Mouse (Mus musculus) forelimb bud, embryonic 11.5 days (tissue): ENCODE measurements around the gene Ssmem1.

Source experiments
- DNase-seq: peaks from one replicate; pipeline ENCODE4 v3.0.0-alpha.2; 2012; ENCODE audit warnings: low read depth, low spot score

Ssmem1 gene

DNA sequence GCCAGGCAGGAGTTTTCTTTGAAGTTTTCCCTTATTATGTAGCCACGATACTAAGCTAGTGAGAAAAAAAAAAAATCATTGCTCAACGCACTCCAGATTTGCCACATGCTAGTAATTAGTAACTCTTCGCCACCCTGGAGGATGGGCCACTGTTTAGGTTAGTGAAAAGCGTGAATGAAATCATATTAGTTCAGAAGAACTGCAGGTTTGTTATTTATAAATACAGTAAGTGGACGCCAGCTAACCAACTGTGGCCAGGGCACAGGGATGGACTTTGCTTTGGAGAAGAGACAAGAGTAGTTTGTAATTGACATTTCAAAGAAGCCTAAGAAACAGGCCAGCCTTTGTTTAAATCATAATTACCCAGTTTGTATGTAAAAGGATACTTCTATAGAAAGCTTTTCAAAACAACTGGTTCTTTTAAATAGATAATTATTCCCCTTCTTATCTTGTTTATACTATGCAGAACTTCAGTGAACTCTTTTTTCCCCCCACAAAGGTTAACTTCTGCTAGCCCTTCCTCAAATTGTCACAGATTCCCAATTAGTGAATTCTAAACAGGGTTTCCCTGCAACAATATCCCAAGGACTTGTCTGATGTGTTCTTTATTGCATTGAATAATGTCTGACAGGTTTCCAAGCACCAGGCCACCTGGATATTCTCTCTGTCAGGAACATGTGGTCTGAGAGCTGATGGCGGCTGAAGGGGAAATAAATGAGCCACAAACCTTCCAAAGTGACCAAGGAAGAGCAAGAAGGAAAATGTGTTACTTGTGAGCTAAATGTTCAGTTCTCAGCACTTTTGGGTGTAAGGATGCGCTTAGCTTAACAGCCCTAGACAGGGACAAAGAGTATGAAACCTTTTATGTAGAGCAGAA is 16.0 kb downstream of the Ssmem1 start:
- peak; percentile 81 for DNase-seq

DNA sequence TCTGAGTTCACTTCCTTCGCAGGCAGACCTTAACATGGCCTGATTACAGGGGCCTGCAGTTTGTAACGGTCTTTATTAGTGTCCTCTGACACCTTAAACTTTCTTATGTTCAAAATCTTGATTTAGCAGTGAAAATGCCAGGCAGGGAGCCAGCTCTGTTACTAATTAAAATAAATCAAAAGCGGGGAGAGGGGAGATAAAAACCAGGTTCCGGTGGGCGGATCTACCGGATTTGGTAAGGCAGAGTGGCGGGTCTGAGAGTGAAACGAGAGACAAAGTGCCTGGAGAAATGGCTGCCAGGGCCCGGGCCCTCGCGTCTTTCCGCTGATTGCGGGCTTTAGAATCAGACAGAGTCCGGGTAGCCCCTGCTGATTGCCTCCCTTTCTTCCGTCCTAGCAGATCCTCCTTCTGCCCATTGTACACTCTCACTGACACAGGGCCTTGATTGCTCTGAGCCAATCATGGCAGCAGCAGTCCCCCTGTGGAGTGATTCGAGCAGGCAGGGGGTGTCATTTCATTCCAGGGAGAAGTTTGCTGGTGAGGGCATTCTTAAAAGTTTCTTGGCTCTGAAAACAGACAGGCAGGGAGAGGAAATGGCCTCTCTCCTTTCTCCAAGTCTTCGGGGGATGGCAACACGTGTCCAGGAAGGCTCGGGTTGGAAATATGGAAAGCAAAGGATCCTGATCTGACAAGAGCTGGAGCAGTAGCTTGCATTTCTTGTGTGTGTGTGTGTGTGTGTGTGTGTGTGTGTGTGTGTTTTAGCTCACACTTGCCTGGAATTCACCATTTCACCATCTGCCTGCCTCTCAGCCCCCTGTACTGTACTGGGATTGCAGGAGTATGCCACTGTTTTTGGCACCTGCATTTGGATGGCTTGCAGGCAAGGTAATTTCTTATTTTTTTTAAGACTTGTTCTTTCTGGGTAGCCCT is 17.2 kb downstream of the Ssmem1 start:
- DNase-seq = peak; percentile 82

DNA sequence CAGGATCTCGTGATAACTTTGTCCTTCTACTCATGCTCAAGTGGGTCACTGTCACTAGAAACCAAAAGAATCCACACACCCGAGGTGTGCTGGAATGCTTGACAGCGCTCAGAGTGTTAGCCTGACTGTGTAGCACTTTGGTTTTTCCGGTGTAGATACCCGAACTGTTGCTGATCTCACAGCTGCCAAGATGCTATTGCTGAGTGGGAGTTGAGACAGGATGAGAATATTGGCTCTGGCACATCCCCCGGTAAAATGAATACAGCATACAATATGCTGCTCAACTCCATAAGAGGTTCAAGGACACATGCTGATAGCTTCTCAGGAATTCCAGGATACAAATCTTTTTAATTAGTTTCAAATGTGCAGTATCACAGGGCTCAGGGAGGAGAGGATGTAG is 19.2 kb downstream of the Ssmem1 start:
- DNase-seq = no peak

DNA sequence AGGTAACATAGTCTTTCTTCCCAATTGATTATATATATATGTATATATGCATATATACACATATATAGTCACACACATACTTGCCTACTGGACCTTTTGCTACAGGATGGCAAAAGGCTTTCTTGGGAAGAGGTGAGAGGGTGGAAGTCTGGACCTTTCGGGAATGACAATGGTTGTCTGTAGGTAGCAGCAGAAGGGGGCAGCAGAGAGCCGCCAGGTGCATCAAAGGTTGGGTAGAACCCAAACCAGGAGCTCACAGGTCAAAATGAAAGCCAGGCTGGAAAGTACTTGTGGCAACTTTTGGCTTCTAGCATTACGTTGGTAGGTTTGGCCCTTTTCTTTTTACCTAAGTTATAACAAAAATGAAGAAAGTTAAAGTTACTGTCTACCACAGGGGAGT is 25.7 kb downstream of the Ssmem1 start:
- no peak for DNase-seq

GRCm38 (mm10) chr6:30538240-30538639 is 28.6 kb downstream of the Ssmem1 start:
- no peak for DNase-seq

- no peak for DNase-seq
Observed at GRCm38 (mm10) chr6:30538800-30539199, 29.2 kb downstream of the Ssmem1 start.

- DNase-seq = no peak
Observed at GRCm38 (mm10) chr6:30541009-30541799, 31.6 kb downstream of the Ssmem1 start, which contains the start of gene Cpa2. Gene Cpa2 (plus strand): TSS chr6:30541582.

- DNase-seq = no peak
Observed at GRCm38 (mm10) chr6:30542277-30542676, 32.6 kb downstream of the Ssmem1 start.

DNA sequence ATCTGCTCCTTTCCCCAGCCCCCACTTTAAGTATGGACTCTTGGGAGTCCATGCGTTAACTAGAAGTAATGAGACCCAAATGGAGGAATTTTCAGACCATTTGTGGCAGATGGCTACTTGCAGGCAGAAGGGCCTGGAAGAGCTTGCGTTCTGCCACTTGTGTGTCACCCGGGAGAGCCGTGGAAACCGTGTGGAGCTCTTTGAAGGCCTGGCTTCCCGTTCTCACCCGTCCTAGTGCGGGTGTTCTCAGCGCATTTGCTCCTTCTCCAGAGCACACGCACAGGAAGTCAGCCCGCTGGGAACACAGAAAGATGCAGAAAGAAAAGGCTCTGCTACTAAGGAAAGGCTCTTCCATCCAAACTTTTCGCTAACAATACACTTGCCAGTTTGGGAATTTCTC is 33.4 kb downstream of the Ssmem1 start:
- DNase-seq = no peak

GRCm38 (mm10) chr6:30543851-30544250 is 34.2 kb downstream of the Ssmem1 start:
- DNase-seq = peak; percentile 82

DNA sequence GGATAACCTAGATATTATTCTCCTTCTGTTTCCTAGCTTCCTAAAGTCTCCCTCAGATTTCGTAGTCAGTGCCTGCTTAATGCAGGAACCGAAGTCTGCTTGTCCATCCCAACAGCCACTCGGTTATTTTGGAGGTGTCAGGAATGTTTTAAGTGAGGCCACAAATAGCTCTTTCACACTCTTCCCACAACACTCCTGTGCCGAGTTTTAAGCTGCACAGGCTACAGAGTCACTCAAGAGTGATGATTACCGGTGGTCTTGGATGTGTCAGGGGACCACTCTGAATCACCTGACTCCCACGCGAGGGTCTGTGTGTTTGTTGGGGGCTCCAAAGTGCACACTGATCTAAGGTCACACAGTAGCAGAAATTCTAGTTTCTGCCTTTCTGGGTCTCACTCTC is 36.0 kb downstream of the Ssmem1 start:
- DNase-seq = no peak

- peak; percentile 59 for DNase-seq
Observed at GRCm38 (mm10) chr6:30546571-30547273, 37.1 kb downstream of the Ssmem1 start.

GRCm38 (mm10) chr6:30547274-30547645 is 37.6 kb downstream of the Ssmem1 start:
- peak; percentile 66 for DNase-seq

- no peak for DNase-seq
Observed at GRCm38 (mm10) chr6:30547656-30548306, 38.1 kb downstream of the Ssmem1 start.

DNA sequence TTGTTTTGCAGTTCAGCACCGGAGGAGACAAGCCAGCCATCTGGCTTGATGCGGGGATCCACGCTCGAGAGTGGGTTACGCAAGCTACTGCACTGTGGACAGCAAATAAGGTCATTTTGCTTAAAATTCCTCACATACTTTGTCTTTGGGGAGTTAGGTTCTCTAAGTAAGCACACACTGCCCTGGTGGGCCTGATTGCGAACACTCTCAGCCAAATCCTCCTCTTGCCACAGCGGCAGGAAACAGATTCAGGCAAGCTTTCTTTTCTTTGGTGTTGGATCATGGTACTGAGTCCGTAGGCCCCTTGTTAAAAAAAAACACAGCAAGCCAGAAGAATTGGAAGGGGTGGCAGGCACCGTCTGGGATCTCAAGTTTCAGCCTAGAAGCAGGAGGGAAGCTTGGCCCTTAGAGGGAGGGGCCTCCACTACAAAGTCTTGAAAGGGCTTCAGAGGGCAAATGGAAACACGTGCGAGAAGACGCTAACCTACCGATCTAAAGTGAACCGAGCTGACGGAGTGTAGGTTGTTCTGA is 39.6 kb downstream of the Ssmem1 start:
- peak; percentile 91 for DNase-seq

DNA sequence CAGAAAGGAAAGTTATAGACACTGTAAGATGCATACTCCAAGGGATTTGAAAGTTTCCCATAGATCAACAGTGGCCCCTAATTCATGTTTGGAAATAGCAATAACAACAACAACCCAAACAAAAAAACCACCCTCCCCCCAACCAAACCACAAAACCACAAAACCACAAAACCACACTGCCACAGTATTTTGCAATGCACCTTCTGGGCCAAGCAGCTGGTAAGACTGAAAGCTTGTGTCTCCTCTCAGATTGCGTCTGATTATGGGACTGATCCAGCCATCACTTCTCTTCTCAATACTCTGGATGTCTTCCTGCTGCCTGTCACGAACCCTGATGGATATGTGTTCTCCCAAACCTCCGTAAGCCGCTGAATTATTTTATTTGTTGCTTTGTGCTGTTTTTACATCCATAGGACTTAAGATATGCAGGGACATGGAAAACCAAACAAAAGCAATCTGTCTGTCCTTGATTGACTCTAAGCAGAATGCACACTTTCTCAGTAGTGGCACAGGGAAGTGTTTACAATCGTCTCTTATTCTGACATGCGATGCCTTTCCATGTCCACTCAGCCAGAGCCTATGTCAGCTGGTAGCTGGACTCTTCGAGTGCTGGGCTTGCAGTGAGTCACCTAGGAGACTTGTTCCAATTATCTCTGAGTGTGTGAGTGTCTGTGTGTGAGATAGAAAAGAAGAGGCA is 41.0 kb downstream of the Ssmem1 start:
- DNase-seq = no peak

GRCm38 (mm10) chr6:30551193-30551515 is 41.5 kb downstream of the Ssmem1 start:
- DNase-seq = no peak

- peak; percentile 58 for DNase-seq
Observed at GRCm38 (mm10) chr6:30551644-30552580, 42.3 kb downstream of the Ssmem1 start.

GRCm38 (mm10) chr6:30552628-30553027 is 43.0 kb downstream of the Ssmem1 start:
- no peak for DNase-seq
